8 mouse cellular contexts compared by ENCODE assay signal in genomic region chr3:154330181-154331002, GRCm38 (mm10). TPM values are rescaled to one million over a fixed set of nuclear protein-coding genes. Genes with fewer than 3 reads are reported as not detected.
DNase-seq lines count a peak whose midpoint lies in the region; ATAC-seq and TF ChIP-seq lines count a peak whose summit lies in the region.
"Had no signal": no experiment of that assay in that cellular context is flagged by ENCODE, and none has a peak within 500 bp of the region (broad histone marks: within the 10 kb centered on the region; RNA-seq: fewer than 3 reads in every experiment).

Gene Lhx8, minus strand, starts transcription at chr3:154330659.

- H3K4me3 ChIP-seq in midbrain, embryonic 10.5 days: peak within 1 kb of the TSS; percentile 54
- H3K4me3 ChIP-seq in midbrain, postnatal 0 days (ENCODE audit: low read depth, low read length): no peak within 1 kb of the TSS
- H3K4me3 ChIP-seq in embryonic facial prominence, embryonic 15.5 days (replicated peaks): peak within 1 kb of the TSS; percentile 50
- peak within 1 kb of the TSS; percentile 60 for H3K4me3 ChIP-seq in hindbrain, embryonic 10.5 days
- H3K4me3 ChIP-seq in lung, postnatal 0 days (ENCODE audit: low read depth, low read length): peak within 1 kb of the TSS; percentile 27

- TF ChIP-seq CTCF in midbrain, postnatal 0 days (IDR thresholded peaks at IDR 0.05): no peak
- no peak for TF ChIP-seq CTCF in lung, postnatal 0 days (IDR thresholded peaks at IDR 0.05)

- H3K9ac ChIP-seq in midbrain, postnatal 0 days (replicated peaks; ENCODE audit: low read length, poor library complexity, severe bottlenecking): no peak within 1 kb of the TSS
- H3K9ac ChIP-seq in embryonic facial prominence, embryonic 15.5 days: peak within 1 kb of the TSS; percentile 45
- no peak within 1 kb of the TSS for H3K9ac ChIP-seq in lung, postnatal 0 days (replicated peaks; ENCODE audit: low read depth)
- H3K9ac ChIP-seq: liver, embryonic 14.5 days had no signal

- no peak within 1 kb of the TSS; the same call in 1 of the 2 replicates for H3K27ac ChIP-seq in midbrain, embryonic 10.5 days (replicated peaks)
- no peak within 1 kb of the TSS for H3K27ac ChIP-seq in midbrain, postnatal 0 days (ENCODE audit: low read depth, low read length)
- peak within 1 kb of the TSS; percentile 85 for H3K27ac ChIP-seq in embryonic facial prominence, embryonic 15.5 days (replicated peaks)
- peak within 1 kb of the TSS; percentile 13; the same call in 1 of the 2 replicates for H3K27ac ChIP-seq in hindbrain, embryonic 10.5 days
- H3K27ac ChIP-seq in lung, postnatal 0 days (ENCODE audit: low read length): no peak within 1 kb of the TSS
- H3K27ac ChIP-seq: liver, embryonic 14.5 days had no signal

- no peaks in the 10 kb centered on the region for H3K36me3 ChIP-seq in midbrain, embryonic 10.5 days
- no peaks in the 10 kb centered on the region for H3K36me3 ChIP-seq in midbrain, postnatal 0 days (ENCODE audit: insufficient read depth, low read length)
- H3K36me3 ChIP-seq in embryonic facial prominence, embryonic 15.5 days: no peaks in the 10 kb centered on the region
- H3K36me3 ChIP-seq in hindbrain, embryonic 10.5 days: no peaks in the 10 kb centered on the region
- H3K36me3 ChIP-seq in lung, postnatal 0 days (ENCODE audit: insufficient read depth, low read length): no peaks in the 10 kb centered on the region

- H3K27me3 ChIP-seq in midbrain, embryonic 10.5 days (ENCODE audit: low read depth, poor library complexity, severe bottlenecking): peaks cover 99% of the 10 kb centered on the region
- peaks cover 70% of the 10 kb centered on the region for H3K27me3 ChIP-seq in midbrain, postnatal 0 days (ENCODE audit: insufficient read depth, low read length)
- peaks cover 77% of the 10 kb centered on the region for H3K27me3 ChIP-seq in embryonic facial prominence, embryonic 15.5 days
- peaks cover 100% of the 10 kb centered on the region for H3K27me3 ChIP-seq in hindbrain, embryonic 10.5 days (ENCODE audit: insufficient read depth, poor library complexity, severe bottlenecking)
- H3K27me3 ChIP-seq in lung, postnatal 0 days (replicated peaks; ENCODE audit: insufficient read depth, low read length): peaks cover 82% of the 10 kb centered on the region

- no peak for ATAC-seq in midbrain, postnatal 0 days (ENCODE audit: low FRiP score)
- peak; percentile 31; the same call in 1 of the 2 replicates for ATAC-seq in embryonic facial prominence, embryonic 15.5 days (ENCODE audit: insufficient number of reproducible peaks, low FRiP score, low TSS enrichment, low read depth)
- no peak for ATAC-seq in lung, postnatal 0 days

- WGBS in midbrain, embryonic 10.5 days: 0% methylated on average over 28 of the region's 28 CpGs
- WGBS in midbrain, postnatal 0 days: 2% methylated on average over 28 of the region's 28 CpGs
- WGBS in embryonic facial prominence, embryonic 15.5 days: 2% methylated on average over 28 of the region's 28 CpGs
- under 1% methylated on average over 28 of the region's 28 CpGs for WGBS in hindbrain, embryonic 10.5 days
- WGBS in lung, postnatal 0 days: 2% methylated on average over 28 of the region's 28 CpGs

- no peak within 1 kb of the TSS for H3K4me2 ChIP-seq in midbrain, postnatal 0 days (ENCODE audit: low read depth, low read length, poor library complexity, severe bottlenecking)
- peak within 1 kb of the TSS; percentile 72 for H3K4me2 ChIP-seq in embryonic facial prominence, embryonic 15.5 days (replicated peaks)
- peak within 1 kb of the TSS; percentile 39 for H3K4me2 ChIP-seq in lung, postnatal 0 days (replicated peaks; ENCODE audit: low read depth, low read length)

- no peak for DNase-seq in midbrain, embryonic 10.5 days (ENCODE audit: low spot score)
- DNase-seq in midbrain, postnatal 0 days (ENCODE audit: low spot score): no peak
- peak; percentile 72 for DNase-seq in hindbrain, embryonic 10.5 days (ENCODE audit: low spot score)
- peak; percentile 51 for DNase-seq in lung, postnatal 0 days (ENCODE audit: low spot score)
- no peak for DNase-seq in layer of hippocampus, postnatal 14 days (ENCODE audit: low spot score in 2 of 2)
- DNase-seq in spleen, postnatal 36 days (ENCODE audit: low spot score in 2 of 2): no peak

- no peak for TF ChIP-seq EP300 in lung, postnatal 0 days (IDR thresholded peaks at IDR 0.05)

- H3K9me3 ChIP-seq in midbrain, embryonic 10.5 days (replicated peaks): no peaks in the 10 kb centered on the region
- H3K9me3 ChIP-seq in midbrain, postnatal 0 days (ENCODE audit: low read length): no peaks in the 10 kb centered on the region
- no peaks in the 10 kb centered on the region for H3K9me3 ChIP-seq in embryonic facial prominence, embryonic 15.5 days (replicated peaks)
- H3K9me3 ChIP-seq in hindbrain, embryonic 10.5 days: no peaks in the 10 kb centered on the region
- H3K9me3 ChIP-seq in lung, postnatal 0 days (ENCODE audit: low read length): no peaks in the 10 kb centered on the region

- peaks cover 37% of the 10 kb centered on the region for H3K4me1 ChIP-seq in midbrain, embryonic 10.5 days
- H3K4me1 ChIP-seq in midbrain, postnatal 0 days (ENCODE audit: insufficient read depth, low read length): 0 out of 2 replicates have a peak, but pooled peaks cover 7% of the 10 kb centered on the region
- peaks cover 30% of the 10 kb centered on the region for H3K4me1 ChIP-seq in embryonic facial prominence, embryonic 15.5 days
- peaks cover 41% of the 10 kb centered on the region for H3K4me1 ChIP-seq in hindbrain, embryonic 10.5 days (replicated peaks)
- H3K4me1 ChIP-seq in lung, postnatal 0 days (ENCODE audit: insufficient read depth, low read depth, low read length): peaks cover 9% of the 10 kb centered on the region

RNA-seq across cellular contexts. Expression of gene Lhx8, which starts in this region (rescaled TPM):
- polyA plus RNA-seq in midbrain, embryonic 10.5 days (2016; fragmentation: Nextera tagmentation; extraction: Ambion mirVana): 0.31 and 0.84 TPM in 2 replicates
- total RNA-seq in midbrain, postnatal 0 days (2014; rRNA removed): 0.49 TPM in 1 of 2 replicates, not detected in the other
- 0.58 and 1.0 TPM in 2 replicates for polyA plus RNA-seq in midbrain, postnatal 0 days (2015; fragmentation: Nextera tagmentation; extraction: Ambion mirVana)
- polyA plus RNA-seq in embryonic facial prominence, embryonic 15.5 days (2015; fragmentation: Nextera tagmentation; extraction: Ambion mirVana): 29.9 and 33.6 TPM in 2 replicates
- 2.8 TPM in 2 replicates for polyA plus RNA-seq in hindbrain, embryonic 10.5 days (2016; fragmentation: Nextera tagmentation; extraction: Ambion mirVana)
- polyA plus RNA-seq in lung, postnatal 0 days (2015; fragmentation: Nextera tagmentation; extraction: Ambion mirVana): not detected in 2 replicates
- total RNA-seq in layer of hippocampus, postnatal 14 days (2021): not detected

Comparison
In these comparisons a context has a peak if more than half of its experiments do, and no peak if none do; other contexts are left out.
1. Peak in DNase-seq, H3K4me3 ChIP-seq and H3K4me2 ChIP-seq in lung, postnatal 0 days; RNA of the gene not detected or under 1 TPM.
2. H3K27ac ChIP-seq: peak in embryonic facial prominence, embryonic 15.5 days (single experiment) and hindbrain, embryonic 10.5 days (single experiment); none in midbrain, embryonic 10.5 days (single experiment), midbrain, postnatal 0 days (single experiment) and lung, postnatal 0 days (single experiment).